Mouse (Mus musculus) limb, embryonic 14.5 days (tissue): ENCODE data around the gene Cfb. TPM values are rescaled to one million over a fixed set of nuclear protein-coding genes. Genes with fewer than 3 reads are reported as not detected.

Experiments used
- ATAC-seq: fragments of 200-750 bp; cut with Nextera tagmentation; 2 replicates; pipeline ENCODE4 v1.8.0; 2017; ENCODE audit warnings: low read depth, moderate number of reproducible peaks, moderate TSS enrichment; ENCODE audit not compliant: low FRiP score
- DNase-seq: peaks from one replicate; pipeline ENCODE4 v3.0.0-alpha.2; 2015; ENCODE audit warnings: low spot score
- H3K27ac ChIP-seq: fragments of 300-500 bp; sonication (generic); replicated peaks from 2 replicates; pipeline ENCODE4 v1.5.1; 2014; ENCODE audit warnings: low read depth, mild to moderate bottlenecking, low read length, moderate library complexity, mixed read lengths
- H3K27me3 ChIP-seq: fragments of 300-500 bp; sonication (generic); 2 replicates; pipeline ENCODE4 v1.6.1; 2014; ENCODE audit warnings: low read length, mixed read lengths; ENCODE audit not compliant: control insufficient read depth, insufficient read depth
- H3K36me3 ChIP-seq: fragments of 300-500 bp; sonication (generic); 2 replicates; pipeline ENCODE4 v1.6.1; 2014; ENCODE audit warnings: mild to moderate bottlenecking, low read length, moderate library complexity, mixed read lengths; ENCODE audit not compliant: control insufficient read depth, insufficient read depth
- H3K4me1 ChIP-seq: fragments of 300-500 bp; sonication (generic); 2 replicates; pipeline ENCODE4 v1.6.1; 2014; ENCODE audit warnings: antibody characterized with exemption, low read length, mixed read lengths; ENCODE audit not compliant: control insufficient read depth, insufficient read depth
- H3K4me2 ChIP-seq: fragments of 300-500 bp; sonication (generic); replicated peaks from 2 replicates; pipeline ENCODE4 v1.6.1; 2014; ENCODE audit warnings: low read depth, mild to moderate bottlenecking, low read length, moderate library complexity; ENCODE audit not compliant: severe bottlenecking
- H3K4me3 ChIP-seq: fragments of 300-500 bp; sonication (generic); replicated peaks from 2 replicates; pipeline ENCODE4 v1.5.1; 2014; ENCODE audit warnings: low read length
- H3K9ac ChIP-seq: fragments of 300-500 bp; sonication (generic); 2 replicates; pipeline ENCODE4 v1.6.1; 2014; ENCODE audit warnings: mild to moderate bottlenecking, low read depth, low read length, moderate library complexity; ENCODE audit not compliant: severe bottlenecking
- H3K9me3 ChIP-seq: fragments of 300-500 bp; sonication (generic); 2 replicates; pipeline ENCODE4 v1.6.1; 2016; ENCODE audit warnings: low read length; ENCODE audit not compliant: control insufficient read depth
- POLR2A ChIP-seq: fragments of 200-500 bp; IDR thresholded peaks from 2 replicates; pipeline ENCODE4 v1.8.0; 2012; ENCODE audit warnings: inconsistent platforms, mild to moderate bottlenecking, moderate library complexity, borderline replicate concordance; ENCODE audit not compliant: insufficient read depth, insufficient read length; ENCODE audit errors: extremely low read depth
- WGBS: fragments of 180-500 bp; shearing (Covaris S2); extraction: QIAGEN DNeasy Blood & Tissue Kit; methylation state at CpG from one replicate; pipeline ENCODE4 v1.1.7; 2014; 5-methylcytosine and 5-hydroxymethylcytosine counted together
- polyA plus RNA-seq, 2 experiments: library from polyadenylated mRNA; depleted of rRNA in 1 of 2; stranded (reverse) in 1 of 2; unstranded in 1 of 2; fragments of >200 nt; fragmentation: Nextera tagmentation in 1 of 2; extraction: Ambion mirVana in 1 of 2; gene quantifications; 2 replicates each; pipeline versions ENCODE4 v1.2.1 to v1.2.3; 2012 to 2014

Gene Cfb
- polyA plus RNA-seq, 2 experiments, result 0.88 to 1.6 TPM

DNA sequence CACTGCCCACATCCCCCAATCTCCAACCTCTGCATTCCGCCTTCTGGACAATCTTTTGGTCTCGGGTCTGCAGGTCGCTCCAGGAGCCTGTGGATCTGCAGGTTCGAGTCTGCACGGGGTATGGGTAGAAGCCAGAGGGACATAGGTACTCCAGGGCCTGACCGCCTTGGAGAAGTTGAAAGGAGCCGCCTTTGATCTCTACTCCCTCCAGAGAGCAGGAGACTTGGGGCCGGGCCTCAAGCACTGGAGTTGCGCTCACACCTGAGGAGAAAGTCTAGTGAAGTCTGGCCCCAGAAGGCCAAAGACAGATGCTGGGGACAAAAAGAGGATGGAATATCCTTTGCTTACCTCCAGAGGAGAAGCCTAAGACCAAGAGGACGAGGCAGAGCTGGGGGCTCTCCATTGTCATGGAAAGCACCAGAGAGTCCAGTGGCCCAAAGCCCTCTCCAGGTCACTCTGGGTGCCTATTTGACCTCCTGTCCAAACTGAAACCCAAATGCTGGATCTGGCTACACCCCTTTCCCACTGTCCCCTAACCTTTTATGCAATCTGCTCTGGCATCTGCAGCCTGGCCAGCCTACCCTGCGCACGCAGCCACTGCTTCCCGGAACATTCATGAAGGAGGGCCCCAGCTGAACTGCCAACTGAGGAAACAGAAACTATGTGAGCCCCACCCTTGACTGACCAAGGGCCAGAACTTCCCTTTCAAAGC lies 458 bp downstream of the Cfb start:
- no peak for ATAC-seq
- Histone ChIP-seq H3K4me3 (no peak overlapping the region), H3K4me2 (no peak overlapping the region), H3K27ac (no peak overlapping the region), H3K9me3 (no peaks in the 10 kb centered on the region), H3K36me3 (peaks cover 5% of the 10 kb centered on the region; the same call in 1 of the 2 replicates), H3K9ac (no peak overlapping the region), H3K27me3 (no peaks in the 10 kb centered on the region), H3K4me1 (no peaks in the 10 kb centered on the region)
- no peak for DNase-seq
- TF ChIP-seq POLR2A, result no peak
- 65% methylated on average over 12 of the region's 13 CpGs for WGBS

DNA sequence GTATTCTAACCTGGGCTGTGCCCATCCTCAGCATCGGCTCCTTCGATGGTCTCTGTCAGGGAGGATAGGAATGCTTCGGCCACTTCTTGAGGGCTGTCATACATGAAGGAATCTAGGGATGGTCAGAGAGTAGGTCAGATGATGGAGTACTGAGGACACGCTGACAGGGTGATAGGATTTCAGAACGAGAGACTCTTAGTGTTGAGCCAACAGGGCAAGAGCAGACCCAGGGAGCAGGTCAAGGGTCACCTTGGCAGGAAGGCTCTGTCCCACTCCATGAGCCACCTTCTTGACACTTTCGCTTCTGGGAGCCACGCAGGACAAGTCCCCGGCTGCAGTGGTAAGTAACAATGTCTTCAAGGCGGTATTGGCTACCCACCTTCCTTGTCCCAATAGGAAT lies 1.8 kb downstream of the Cfb start:
- no peak for TF ChIP-seq POLR2A
- Histone ChIP-seq H3K36me3 (peaks cover 15% of the 10 kb centered on the region), H3K27me3 (no peaks in the 10 kb centered on the region), H3K9me3 (no peaks in the 10 kb centered on the region), H3K27ac (no peak overlapping the region), H3K4me1 (no peaks in the 10 kb centered on the region), H3K4me2 (no peak overlapping the region), H3K4me3 (no peak overlapping the region), H3K9ac (no peak overlapping the region)
- no peak for ATAC-seq
- DNase-seq, result peak; percentile 1
- WGBS, result 84% methylated on average over 9 of the region's 9 CpGs

DNA sequence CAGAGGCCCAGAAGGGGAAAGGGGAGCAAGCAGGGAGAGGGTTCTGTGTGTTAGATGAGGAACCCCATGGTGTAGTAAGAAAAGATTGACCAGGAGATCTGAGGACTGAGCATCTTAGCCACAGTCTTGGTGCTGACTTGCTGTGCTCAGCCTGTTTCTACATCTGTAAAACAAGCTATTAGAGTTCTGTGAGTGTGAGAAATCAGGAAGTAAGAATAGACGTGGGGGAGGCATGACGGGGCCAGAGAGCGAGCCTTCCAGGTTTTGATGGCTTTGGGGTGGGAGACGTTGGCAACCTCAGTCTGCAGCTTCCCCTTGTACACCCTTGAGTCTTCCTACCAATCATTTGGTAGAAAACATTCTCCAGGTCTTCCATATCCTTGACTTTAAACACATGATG lies 3.6 kb downstream of the Cfb start:
- DNase-seq (no peak), ATAC-seq (no peak)
- no peak overlapping the region for H3K4me3 ChIP-seq
- no peaks in the 10 kb centered on the region for H3K27me3 ChIP-seq
- no peak overlapping the region for H3K27ac ChIP-seq
- no peak overlapping the region for H3K9ac ChIP-seq
- no peaks in the 10 kb centered on the region for H3K9me3 ChIP-seq
- no peaks in the 10 kb centered on the region for H3K4me1 ChIP-seq
- 85% methylated on average over 4 of the region's 4 CpGs for WGBS
- H3K4me2 ChIP-seq, result no peak overlapping the region
- TF ChIP-seq POLR2A, result no peak
- H3K36me3 ChIP-seq, result peaks cover 32% of the 10 kb centered on the region

DNA sequence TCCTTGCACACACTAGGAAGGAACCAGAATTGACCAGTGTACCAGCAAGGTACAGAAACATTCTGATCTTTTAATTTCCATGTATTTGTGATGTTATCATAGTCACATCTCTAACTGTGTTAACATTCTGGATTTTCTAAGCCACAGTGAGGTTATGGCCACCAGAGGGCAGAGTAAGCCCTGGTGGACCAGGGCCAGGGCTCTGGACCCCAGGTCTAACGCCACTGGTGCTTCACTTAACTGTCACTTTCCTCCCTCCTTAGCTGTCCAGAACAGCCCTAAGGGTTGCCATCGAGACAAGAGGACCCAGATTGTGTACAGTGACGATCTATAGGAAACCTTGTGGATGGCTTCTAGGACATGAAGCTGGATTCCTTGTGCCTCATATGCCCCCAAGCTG lies 6.5 kb downstream of the Cfb start:
- H3K9ac ChIP-seq, result no peak overlapping the region
- H3K9me3 ChIP-seq, result no peaks in the 10 kb centered on the region
- H3K27ac ChIP-seq, result no peak overlapping the region
- peaks cover 46% of the 10 kb centered on the region for H3K36me3 ChIP-seq
- WGBS, result 33% methylated on average over 3 of the region's 3 CpGs
- H3K4me1 ChIP-seq, result peaks cover 6% of the 10 kb centered on the region
- H3K4me2 ChIP-seq, result no peak overlapping the region
- no peak overlapping the region for H3K4me3 ChIP-seq
- no peak for TF ChIP-seq POLR2A
- DNase-seq, result peak; percentile 37
- H3K27me3 ChIP-seq, result no peaks in the 10 kb centered on the region
- peak; percentile 24; the same call in 1 of the 2 replicates for ATAC-seq

DNA sequence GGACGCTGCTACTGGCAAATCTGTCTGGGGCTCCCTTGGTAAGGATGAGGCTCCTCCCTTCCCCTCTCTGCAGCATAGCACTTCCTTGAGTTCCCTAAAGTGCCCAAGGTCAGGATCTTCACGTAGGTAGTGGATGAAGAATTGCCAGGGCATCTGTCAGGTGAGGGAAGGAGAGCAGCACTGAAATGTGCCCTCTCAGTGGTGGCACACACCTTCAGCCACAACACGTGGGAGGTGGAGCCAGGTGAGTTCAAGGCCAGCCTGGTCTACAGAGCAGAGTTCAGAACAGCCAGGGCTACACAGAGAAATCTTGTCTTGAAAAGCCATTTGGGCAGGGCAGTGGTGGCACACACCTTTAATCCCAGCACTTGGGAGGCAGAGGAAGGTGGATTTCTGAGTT lies 7.6 kb downstream of the Cfb start:
- Histone ChIP-seq H3K4me1 (peaks cover 8% of the 10 kb centered on the region), H3K9me3 (no peaks in the 10 kb centered on the region), H3K27ac (no peak overlapping the region), H3K4me3 (no peak overlapping the region), H3K27me3 (no peaks in the 10 kb centered on the region), H3K36me3 (peaks cover 46% of the 10 kb centered on the region), H3K9ac (no peak overlapping the region), H3K4me2 (no peak overlapping the region)
- no peak for TF ChIP-seq POLR2A
- DNase-seq, result no peak
- 81% methylated on average over 3 of the region's 3 CpGs for WGBS
- ATAC-seq, result no peak
